ENCODE assay signal across 22 mouse cellular contexts in the genomic region with DNA sequence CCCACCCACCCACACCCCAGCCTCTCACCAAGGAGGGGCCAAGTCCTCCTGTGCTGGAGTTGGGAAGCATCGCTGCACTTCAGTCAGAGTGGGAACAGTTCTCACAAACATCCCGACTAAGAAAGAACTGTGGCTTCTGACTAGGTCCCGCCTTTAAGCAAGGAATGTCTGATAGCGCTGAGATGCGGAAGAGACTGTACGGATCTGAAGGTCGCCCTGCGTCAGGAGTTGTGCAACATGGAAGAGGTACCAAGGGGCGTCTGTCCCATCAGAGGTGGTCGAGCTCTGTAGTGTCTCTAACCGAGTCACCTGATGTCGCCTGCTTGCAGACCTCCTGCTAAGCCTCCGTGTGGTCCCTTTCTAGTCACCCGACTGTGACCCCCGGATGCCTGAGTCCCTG. TPM values are rescaled to one million over a fixed set of nuclear protein-coding genes. Genes with fewer than 3 reads are reported as not detected.
DNase-seq lines count a peak whose midpoint lies in the region; ATAC-seq lines count a peak whose summit lies in the region.
"Had no signal": no experiment of that assay in that cellular context is flagged by ENCODE, and none has a peak within 500 bp of the region (broad histone marks: within the 10 kb centered on the region; RNA-seq: fewer than 3 reads in every experiment).

No protein-coding gene starts in this region.

- ATAC-seq in heart, embryonic 15.5 days (replicated peaks; ENCODE audit: insufficient number of reproducible peaks, insufficient read depth, low FRiP score, low read depth) = no peak
- 0 out of 2 replicates have a peak, but pooled peaks have one; percentile 35 for ATAC-seq in kidney, embryonic 14.5 days (ENCODE audit: low FRiP score, low TSS enrichment)
- ATAC-seq in kidney, embryonic 16.5 days (ENCODE audit: low FRiP score, low TSS enrichment) = no peak
- ATAC-seq in intestine, embryonic 15.5 days = peak; percentile 64
- ATAC-seq: forebrain, embryonic 16.5 days; hindbrain, embryonic 16.5 days; inflammation-experienced regulatory T-cells, adult 6 months had no signal

- no peaks in the 10 kb centered on the region for H3K36me3 ChIP-seq in heart, embryonic 15.5 days
- no peaks in the 10 kb centered on the region for H3K36me3 ChIP-seq in heart, embryonic 10.5 days
- H3K36me3 ChIP-seq in kidney, embryonic 14.5 days (ENCODE audit: control insufficient read depth, insufficient read depth, low read length) = no peaks in the 10 kb centered on the region
- no peaks in the 10 kb centered on the region for H3K36me3 ChIP-seq in kidney, embryonic 16.5 days (ENCODE audit: insufficient read depth, low read length)
- no peaks in the 10 kb centered on the region for H3K36me3 ChIP-seq in intestine, embryonic 15.5 days
- H3K36me3 ChIP-seq: embryonic facial prominence, embryonic 13.5 days; forebrain, embryonic 12.5 days; G1E; hindbrain, embryonic 12.5 days had no signal

- no peak overlapping the region for H3K9ac ChIP-seq in heart, embryonic 15.5 days
- no peak overlapping the region for H3K9ac ChIP-seq in kidney, embryonic 14.5 days (ENCODE audit: low read depth, low read length)
- H3K9ac ChIP-seq in kidney, embryonic 16.5 days (replicated peaks; ENCODE audit: low read length) = no peak overlapping the region
- no peak overlapping the region for H3K9ac ChIP-seq in intestine, embryonic 15.5 days
- H3K9ac ChIP-seq: embryonic facial prominence, embryonic 13.5 days; forebrain, embryonic 12.5 days; hindbrain, embryonic 12.5 days had no signal

- H3K4me1 ChIP-seq in heart, embryonic 15.5 days (replicated peaks) = no peaks in the 10 kb centered on the region
- peaks cover 6% of the 10 kb centered on the region; the same call in 1 of the 2 replicates for H3K4me1 ChIP-seq in heart, embryonic 10.5 days
- H3K4me1 ChIP-seq in kidney, embryonic 14.5 days (ENCODE audit: control insufficient read depth, insufficient read depth, low read length) = no peaks in the 10 kb centered on the region
- H3K4me1 ChIP-seq in kidney, embryonic 16.5 days (ENCODE audit: insufficient read depth, low read length) = no peaks in the 10 kb centered on the region
- no peaks in the 10 kb centered on the region for H3K4me1 ChIP-seq in intestine, embryonic 15.5 days (replicated peaks)
- H3K4me1 ChIP-seq: forebrain, embryonic 12.5 days had no signal

- no peak overlapping the region for H3K4me3 ChIP-seq in heart, embryonic 15.5 days
- H3K4me3 ChIP-seq in heart, embryonic 10.5 days = no peak overlapping the region
- no peak overlapping the region for H3K4me3 ChIP-seq in kidney, embryonic 14.5 days (ENCODE audit: low read length)
- H3K4me3 ChIP-seq in kidney, embryonic 16.5 days (ENCODE audit: low read length) = no peak overlapping the region
- no peak overlapping the region for H3K4me3 ChIP-seq in intestine, embryonic 15.5 days (replicated peaks)
- H3K4me3 ChIP-seq: embryonic facial prominence, embryonic 13.5 days; forebrain, embryonic 12.5 days; hindbrain, embryonic 12.5 days had no signal

- H3K27ac ChIP-seq in heart, embryonic 15.5 days = no peak overlapping the region
- no peak overlapping the region for H3K27ac ChIP-seq in heart, embryonic 10.5 days
- no peak overlapping the region for H3K27ac ChIP-seq in kidney, embryonic 14.5 days (ENCODE audit: low read depth, low read length)
- no peak overlapping the region for H3K27ac ChIP-seq in kidney, embryonic 16.5 days (ENCODE audit: low read length)
- no peak overlapping the region for H3K27ac ChIP-seq in intestine, embryonic 15.5 days
- H3K27ac ChIP-seq: embryonic facial prominence, embryonic 13.5 days; forebrain, embryonic 12.5 days; hindbrain, embryonic 12.5 days had no signal

- H3K9me3 ChIP-seq in heart, embryonic 15.5 days (replicated peaks) = no peaks in the 10 kb centered on the region
- H3K9me3 ChIP-seq in heart, embryonic 10.5 days = no peaks in the 10 kb centered on the region
- H3K9me3 ChIP-seq in kidney, embryonic 14.5 days (ENCODE audit: control insufficient read depth, low read length) = no peaks in the 10 kb centered on the region
- no peaks in the 10 kb centered on the region for H3K9me3 ChIP-seq in kidney, embryonic 16.5 days (ENCODE audit: low read length)
- H3K9me3 ChIP-seq in intestine, embryonic 15.5 days = no peaks in the 10 kb centered on the region
- H3K9me3 ChIP-seq: embryonic facial prominence, embryonic 13.5 days; forebrain, embryonic 12.5 days; hindbrain, embryonic 12.5 days had no signal

- 54% methylated on average over 15 of the region's 15 CpGs for WGBS in heart, embryonic 15.5 days
- WGBS in heart, embryonic 10.5 days = 56% methylated on average over 15 of the region's 15 CpGs
- 77% methylated on average over 15 of the region's 15 CpGs for WGBS in kidney, embryonic 14.5 days
- 78% methylated on average over 15 of the region's 15 CpGs for WGBS in kidney, embryonic 16.5 days
- WGBS in intestine, embryonic 15.5 days = 58% methylated on average over 15 of the region's 15 CpGs

- peak overlapping the region; percentile 32 for H3K4me2 ChIP-seq in heart, embryonic 15.5 days
- H3K4me2 ChIP-seq in kidney, embryonic 14.5 days (replicated peaks; ENCODE audit: low read depth, low read length) = no peak overlapping the region
- no peak overlapping the region for H3K4me2 ChIP-seq in kidney, embryonic 16.5 days (replicated peaks; ENCODE audit: low read depth, low read length)
- H3K4me2 ChIP-seq in intestine, embryonic 15.5 days (replicated peaks) = no peak overlapping the region
- H3K4me2 ChIP-seq: embryonic facial prominence, embryonic 13.5 days; forebrain, embryonic 12.5 days; hindbrain, embryonic 12.5 days had no signal

- H3K27me3 ChIP-seq in heart, embryonic 15.5 days = peaks cover 2% of the 10 kb centered on the region; the same call in 1 of the 2 replicates
- H3K27me3 ChIP-seq in heart, embryonic 10.5 days (ENCODE audit: insufficient read depth, poor library complexity, severe bottlenecking) = peaks cover 14% of the 10 kb centered on the region; the same call in 1 of the 2 replicates
- no peaks in the 10 kb centered on the region; the same call in 1 of the 2 replicates for H3K27me3 ChIP-seq in kidney, embryonic 14.5 days (ENCODE audit: control insufficient read depth, insufficient read depth, low read length)
- no peaks in the 10 kb centered on the region for H3K27me3 ChIP-seq in kidney, embryonic 16.5 days (ENCODE audit: insufficient read depth, low read length)
- H3K27me3 ChIP-seq in intestine, embryonic 15.5 days (replicated peaks) = no peaks in the 10 kb centered on the region
- H3K27me3 ChIP-seq: embryonic facial prominence, embryonic 13.5 days; hindbrain, embryonic 12.5 days had no signal

- no peak for DNase-seq in heart, embryonic 10.5 days (ENCODE audit: low spot score)
- DNase-seq in adrenal gland, postnatal 4 days (ENCODE audit: low spot score in 2 of 2) = no peak
- DNase-seq in liver = no peak
- DNase-seq: adrenal gland, postnatal 14 days; cerebellum, adult 18-20 months; cerebellum, adult 9-11 months; cerebellum, postnatal 36 days; gastrocnemius, postnatal 10 days; heart, postnatal 4 days; kidney, adult 8-10 months had no signal

RNA-seq across cellular contexts. Expression of a gene that starts 10.9 kb away (rescaled TPM):
- 0.74 and 1.2 TPM in 2 replicates for polyA plus RNA-seq in heart, embryonic 15.5 days (2015; fragmentation: Nextera tagmentation; extraction: Ambion mirVana)
- polyA plus RNA-seq in heart, embryonic 10.5 days (2016; fragmentation: Nextera tagmentation; extraction: Ambion mirVana) = 0.59 and 1.0 TPM in 2 replicates
- polyA plus RNA-seq in kidney, embryonic 14.5 days (2014; fragmentation: Nextera tagmentation; extraction: Ambion mirVana) = 1.8 and 2.1 TPM in 2 replicates
- polyA plus RNA-seq in kidney, embryonic 16.5 days (2015; fragmentation: Nextera tagmentation; extraction: Ambion mirVana) = 1.1 and 1.4 TPM in 2 replicates
- polyA plus RNA-seq in intestine, embryonic 15.5 days (2015; fragmentation: Nextera tagmentation; extraction: Ambion mirVana) = 0.68 and 0.97 TPM in 2 replicates
- 1 to 10 TPM; 1.0 to 2.5 TPM for total RNA-seq in adrenal gland, postnatal 4 days (2021)

RNA-seq across cellular contexts. Expression of a gene that starts 21.5 kb away (rescaled TPM):
- 97.5 and 103 TPM in 2 replicates for polyA plus RNA-seq in heart, embryonic 15.5 days (2015; fragmentation: Nextera tagmentation; extraction: Ambion mirVana)
- polyA plus RNA-seq in heart, embryonic 10.5 days (2016; fragmentation: Nextera tagmentation; extraction: Ambion mirVana) = 81.5 and 129 TPM in 2 replicates
- polyA plus RNA-seq in kidney, embryonic 14.5 days (2014; fragmentation: Nextera tagmentation; extraction: Ambion mirVana) = 117 and 131 TPM in 2 replicates
- polyA plus RNA-seq in kidney, embryonic 16.5 days (2015; fragmentation: Nextera tagmentation; extraction: Ambion mirVana) = 130 and 134 TPM in 2 replicates
- 468 and 476 TPM in 2 replicates for polyA plus RNA-seq in intestine, embryonic 15.5 days (2015; fragmentation: Nextera tagmentation; extraction: Ambion mirVana)
- 100 to 1,000 TPM; 121 to 129 TPM for total RNA-seq in adrenal gland, postnatal 4 days (2021)

RNA-seq across cellular contexts. Expression of a gene that starts 42.8 kb away (rescaled TPM):
- 0.08 and 0.24 TPM in 2 replicates for polyA plus RNA-seq in heart, embryonic 15.5 days (2015; fragmentation: Nextera tagmentation; extraction: Ambion mirVana)
- 0.06 and 0.11 TPM in 2 replicates for polyA plus RNA-seq in heart, embryonic 10.5 days (2016; fragmentation: Nextera tagmentation; extraction: Ambion mirVana)
- polyA plus RNA-seq in kidney, embryonic 14.5 days (2014; fragmentation: Nextera tagmentation; extraction: Ambion mirVana) = 0.03 and 0.14 TPM in 2 replicates
- 0.04 and 0.05 TPM in 2 replicates for polyA plus RNA-seq in kidney, embryonic 16.5 days (2015; fragmentation: Nextera tagmentation; extraction: Ambion mirVana)
- polyA plus RNA-seq in intestine, embryonic 15.5 days (2015; fragmentation: Nextera tagmentation; extraction: Ambion mirVana) = 0.11 and 0.28 TPM in 2 replicates
- total RNA-seq in adrenal gland, postnatal 4 days (2021) = under 1 TPM; 0.22 to 0.31 TPM
- total RNA-seq: adrenal gland, adult 18-20 months; adrenal gland, postnatal 14 days; gastrocnemius, postnatal 10 days; heart, postnatal 4 days had no signal
- polyA plus RNA-seq: G1E had no signal

RNA-seq across cellular contexts. Expression of a gene that starts 42.8 kb away (rescaled TPM):
- 17.4 and 20.7 TPM in 2 replicates for polyA plus RNA-seq in heart, embryonic 15.5 days (2015; fragmentation: Nextera tagmentation; extraction: Ambion mirVana)
- 15.6 and 21.1 TPM in 2 replicates for polyA plus RNA-seq in heart, embryonic 10.5 days (2016; fragmentation: Nextera tagmentation; extraction: Ambion mirVana)
- 8.3 and 14.6 TPM in 2 replicates for polyA plus RNA-seq in kidney, embryonic 14.5 days (2014; fragmentation: Nextera tagmentation; extraction: Ambion mirVana)
- polyA plus RNA-seq in kidney, embryonic 16.5 days (2015; fragmentation: Nextera tagmentation; extraction: Ambion mirVana) = 20.5 and 21.0 TPM in 2 replicates
- 9.8 and 10.7 TPM in 2 replicates for polyA plus RNA-seq in intestine, embryonic 15.5 days (2015; fragmentation: Nextera tagmentation; extraction: Ambion mirVana)
- 10 to 100 TPM; 19.2 to 20.4 TPM for total RNA-seq in adrenal gland, postnatal 4 days (2021)

Comparison
In these comparisons a context has a peak if more than half of its experiments do, and no peak if none do; other contexts are left out.
1. ATAC-seq: peak in kidney, embryonic 14.5 days (single experiment) and intestine, embryonic 15.5 days (single experiment); none in heart, embryonic 15.5 days (single experiment) and kidney, embryonic 16.5 days (single experiment).